Mouse (Mus musculus) stomach, postnatal 0 days (tissue): ENCODE measurements around the gene Tpgs1. TPM values are rescaled to one million over a fixed set of nuclear protein-coding genes. Genes with fewer than 3 reads are reported as not detected.

Source experiments
- ATAC-seq: fragments of 200-750 bp; cut with Nextera tagmentation; 2 replicates; pipeline ENCODE4 v1.8.0; 2017; ENCODE audit not compliant: low FRiP score, low TSS enrichment
- DNase-seq: peaks from one replicate; pipeline ENCODE4 v3.0.0-alpha.2; 2016; ENCODE audit warnings: low spot score
- H3K27ac ChIP-seq: fragments of 300-500 bp; sonication (generic); replicated peaks from 2 replicates; pipeline ENCODE4 v1.5.1; 2014; ENCODE audit warnings: mild to moderate bottlenecking, control low read depth
- H3K27me3 ChIP-seq: fragments of 300-500 bp; sonication (generic); 2 replicates; pipeline ENCODE4 v1.6.1; 2014; ENCODE audit warnings: low read length; ENCODE audit not compliant: control insufficient read depth, insufficient read depth
- H3K36me3 ChIP-seq: fragments of 300-500 bp; sonication (generic); 2 replicates; pipeline ENCODE4 v1.6.1; 2014; ENCODE audit warnings: low read length, mixed read lengths; ENCODE audit not compliant: control insufficient read depth, insufficient read depth
- H3K4me1 ChIP-seq: fragments of 300-500 bp; sonication (generic); replicated peaks from 2 replicates; pipeline ENCODE4 v1.6.1; 2014; ENCODE audit warnings: antibody characterized with exemption; ENCODE audit not compliant: control insufficient read depth, insufficient read depth
- H3K4me2 ChIP-seq: fragments of 300-500 bp; sonication (generic); replicated peaks from 2 replicates; pipeline ENCODE4 v1.6.1; 2014; ENCODE audit warnings: low read depth, mild to moderate bottlenecking, control low read depth, moderate library complexity
- H3K4me3 ChIP-seq: fragments of 300-500 bp; sonication (generic); 2 replicates; pipeline ENCODE4 v1.5.1; 2014; ENCODE audit warnings: low read depth, low read length, control low read depth
- H3K9ac ChIP-seq: fragments of 300-500 bp; sonication (generic); 2 replicates; pipeline ENCODE4 v1.6.1; 2014; ENCODE audit warnings: mild to moderate bottlenecking, low read length, control low read depth, mixed read lengths
- H3K9me3 ChIP-seq: fragments of 300-500 bp; sonication (generic); 2 replicates; pipeline ENCODE4 v1.6.1; 2016; ENCODE audit warnings: low read length; ENCODE audit not compliant: control insufficient read depth
- CTCF ChIP-seq: IDR thresholded peaks from 2 replicates; pipeline ENCODE4 v1.5.1; 2016; ENCODE audit warnings: antibody characterized with exemption, low read depth, mild to moderate bottlenecking, moderate library complexity
- EP300 ChIP-seq: optimal IDR thresholded peaks from 2 replicates; pipeline ENCODE3; 2016; ENCODE audit warnings: antibody characterized with exemption
- WGBS: fragments of 180-500 bp; shearing (Covaris S2); extraction: QIAGEN DNeasy Blood & Tissue Kit; methylation state at CpG from one replicate; pipeline ENCODE4 v1.1.7; 2014; 5-methylcytosine and 5-hydroxymethylcytosine counted together
- polyA plus RNA-seq: library from polyadenylated mRNA; unstranded; fragments of >200 nt; fragmentation: Nextera tagmentation; extraction: Ambion mirVana; gene quantifications from 2 replicates; pipeline ENCODE4 v1.2.1, GENCODE M21; 2015

Gene Tpgs1
- polyA plus RNA-seq = 50.3 and 51.0 TPM in 2 replicates

- peak; percentile 83 for ATAC-seq
- H3K4me3 ChIP-seq = peak within 1 kb of the TSS; percentile 98
- H3K27me3 ChIP-seq = no peaks in the 10 kb centered on the region
- under 1% methylated on average over 44 of the region's 45 CpGs for WGBS
- H3K4me1 ChIP-seq = 0 out of 2 replicates have a peak, but pooled peaks cover 3% of the 10 kb centered on the region
- H3K36me3 ChIP-seq = no peaks in the 10 kb centered on the region
- H3K4me2 ChIP-seq = peak within 1 kb of the TSS; percentile 76
- TF ChIP-seq EP300 = no peak
- peak; percentile 94 for TF ChIP-seq CTCF
- peak within 1 kb of the TSS; percentile 91 for H3K27ac ChIP-seq
- H3K9me3 ChIP-seq = no peaks in the 10 kb centered on the region
- peak; percentile 87 for DNase-seq
- peak within 1 kb of the TSS; percentile 84 for H3K9ac ChIP-seq
Observed at GRCm38 (mm10) chr10:79668771-79669575, at the start of gene Tpgs1. Gene Tpgs1, plus strand, starts transcription at chr10:79669369.

DNA sequence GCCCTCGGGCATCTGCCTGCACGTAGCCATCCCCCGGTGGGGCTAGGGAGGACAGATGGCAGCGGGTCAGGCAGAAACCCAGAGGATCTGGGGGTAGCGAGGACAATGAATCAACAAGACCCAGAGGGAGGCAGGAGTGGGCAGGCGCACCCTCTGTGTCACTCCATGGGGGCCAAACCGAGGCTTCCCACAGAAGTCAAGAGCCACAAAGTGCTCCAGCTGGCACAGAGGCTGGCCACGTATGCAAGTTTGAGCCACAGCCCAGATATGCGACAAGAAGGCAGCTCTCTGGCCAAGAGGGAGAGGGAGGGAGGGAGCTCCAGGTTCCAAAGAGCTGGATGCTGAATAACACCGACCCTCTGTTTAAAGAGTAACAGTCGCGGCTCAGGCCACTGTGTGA is 45.2 kb upstream of the Tpgs1 start:
- H3K4me3 ChIP-seq = no peak overlapping the region
- WGBS = 72% methylated on average over 12 of the region's 12 CpGs
- no peak for ATAC-seq

DNA sequence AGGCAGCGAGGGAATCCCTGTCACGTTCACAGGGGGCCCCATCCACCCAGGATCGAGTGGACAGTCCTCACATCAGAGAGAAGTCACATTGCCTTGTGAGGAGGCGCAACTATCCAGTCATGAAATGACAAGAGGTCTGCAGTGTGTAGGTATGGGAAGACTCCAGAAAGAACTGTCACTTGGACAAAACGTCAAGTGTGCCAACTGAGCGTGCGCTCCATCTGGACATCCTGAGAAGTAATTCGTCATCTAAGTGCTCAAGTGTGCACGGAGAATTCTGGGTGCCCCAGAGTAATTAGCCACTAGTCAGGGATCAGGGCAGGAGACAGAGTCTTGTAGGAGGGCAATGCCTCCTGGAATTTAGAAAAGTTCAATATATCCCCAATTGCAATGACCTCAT is 43.8 kb upstream of the Tpgs1 start:
- H3K4me2 ChIP-seq = no peak overlapping the region
- no peak overlapping the region for H3K27ac ChIP-seq
- TF ChIP-seq EP300 (no peak), CTCF (no peak)
- no peaks in the 10 kb centered on the region for H3K27me3 ChIP-seq
- no peak overlapping the region for H3K4me3 ChIP-seq
- WGBS = 80% methylated on average over 9 of the region's 9 CpGs
- no peak for ATAC-seq
- H3K4me1 ChIP-seq = no peaks in the 10 kb centered on the region
- no peaks in the 10 kb centered on the region for H3K36me3 ChIP-seq
- DNase-seq = no peak
- H3K9me3 ChIP-seq = no peaks in the 10 kb centered on the region
- H3K9ac ChIP-seq = no peak overlapping the region

More for the DNA sequence above, 45.2 kb upstream of the Tpgs1 start:
- H3K4me2 ChIP-seq = no peak overlapping the region
- no peaks in the 10 kb centered on the region for H3K4me1 ChIP-seq
- H3K36me3 ChIP-seq = no peaks in the 10 kb centered on the region
- H3K27ac ChIP-seq = no peak overlapping the region
- no peaks in the 10 kb centered on the region for H3K27me3 ChIP-seq
- TF ChIP-seq CTCF = no peak
- TF ChIP-seq EP300 = no peak
- DNase-seq = no peak
- no peak overlapping the region for H3K9ac ChIP-seq
- H3K9me3 ChIP-seq = no peaks in the 10 kb centered on the region

DNA sequence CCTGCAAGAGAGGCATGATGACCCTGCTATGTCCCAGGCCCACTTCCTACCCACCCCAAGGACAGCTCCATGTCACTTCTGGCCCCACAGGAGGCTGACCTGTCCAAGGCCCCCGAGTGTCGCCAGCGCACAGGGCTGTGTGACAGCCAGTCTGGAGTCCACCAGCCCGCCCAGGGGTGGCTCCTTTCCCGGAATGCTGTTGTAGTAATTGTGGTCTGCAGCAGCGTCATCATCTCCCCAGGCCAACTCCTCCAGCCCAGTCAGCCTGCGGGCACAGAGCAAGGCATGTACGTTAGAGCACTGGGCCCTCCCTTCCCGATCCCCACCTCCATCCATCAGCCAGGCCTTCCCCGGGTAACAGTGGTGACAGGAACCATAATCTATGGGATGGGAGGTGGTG is 43.0 kb upstream of the Tpgs1 start:
- Histone ChIP-seq H3K9ac (no peak overlapping the region), H3K4me3 (no peak overlapping the region), H3K4me1 (no peaks in the 10 kb centered on the region), H3K4me2 (no peak overlapping the region), H3K27ac (no peak overlapping the region), H3K27me3 (no peaks in the 10 kb centered on the region), H3K9me3 (no peaks in the 10 kb centered on the region), H3K36me3 (no peaks in the 10 kb centered on the region)
- 86% methylated on average over 10 of the region's 10 CpGs for WGBS
- DNase-seq (no peak), ATAC-seq (no peak)
- TF ChIP-seq EP300 = no peak
- TF ChIP-seq CTCF = no peak

DNA sequence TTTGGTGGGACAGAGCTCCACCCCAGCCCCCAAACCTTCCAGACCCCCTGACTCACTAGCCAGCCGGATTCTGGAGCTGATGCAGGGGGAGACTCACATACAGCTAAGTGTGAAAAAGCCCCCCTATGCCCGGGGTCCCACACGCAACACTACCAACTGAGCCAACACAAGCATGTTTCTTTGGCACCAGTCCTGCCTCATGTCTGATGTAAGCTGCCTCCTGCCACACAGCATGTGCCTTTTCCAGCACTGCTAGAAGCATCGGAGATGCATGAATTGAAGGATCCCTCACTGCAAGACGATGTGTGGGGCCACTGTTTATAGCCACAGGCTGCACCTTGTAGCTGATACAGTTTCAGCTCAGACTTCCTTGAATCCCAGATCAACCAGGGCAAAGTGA is 40.8 kb upstream of the Tpgs1 start:
- no peak overlapping the region for H3K4me2 ChIP-seq
- H3K9me3 ChIP-seq = no peaks in the 10 kb centered on the region
- no peak for TF ChIP-seq CTCF
- no peak for TF ChIP-seq EP300
- H3K36me3 ChIP-seq = no peaks in the 10 kb centered on the region
- no peaks in the 10 kb centered on the region for H3K4me1 ChIP-seq
- H3K9ac ChIP-seq = no peak overlapping the region
- 87% methylated on average over 5 of the region's 5 CpGs for WGBS
- no peaks in the 10 kb centered on the region for H3K27me3 ChIP-seq
- H3K4me3 ChIP-seq = no peak overlapping the region
- ATAC-seq (no peak), DNase-seq (no peak)
- no peak overlapping the region for H3K27ac ChIP-seq

DNA sequence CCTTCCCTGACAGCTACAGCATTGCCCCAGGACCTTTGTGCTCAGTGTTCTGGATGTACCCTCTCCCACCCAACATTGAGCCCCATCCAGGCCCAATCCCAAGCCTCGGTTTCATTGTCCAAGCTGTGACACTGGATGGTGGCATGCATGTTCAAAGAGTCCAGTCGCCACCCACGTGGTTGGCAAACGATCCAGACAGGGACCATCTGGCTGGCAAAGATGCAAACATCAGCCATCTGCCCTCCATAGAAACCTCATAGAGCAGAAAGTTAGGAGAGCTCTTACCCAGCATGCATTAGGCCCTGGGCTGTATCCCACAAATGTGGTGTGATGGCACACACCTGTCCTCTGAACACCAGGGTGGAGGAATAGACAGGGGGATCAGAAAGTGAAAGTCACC is 37.7 kb upstream of the Tpgs1 start:
- TF ChIP-seq EP300 (no peak), CTCF (no peak)
- Histone ChIP-seq H3K36me3 (no peaks in the 10 kb centered on the region), H3K4me3 (no peak overlapping the region), H3K4me2 (no peak overlapping the region), H3K27ac (no peak overlapping the region), H3K27me3 (no peaks in the 10 kb centered on the region), H3K9ac (no peak overlapping the region), H3K9me3 (no peaks in the 10 kb centered on the region), H3K4me1 (no peaks in the 10 kb centered on the region)
- WGBS = 76% methylated on average over 4 of the region's 4 CpGs
- DNase-seq (no peak), ATAC-seq (no peak)
